Mouse (Mus musculus): ENCODE data around the gene Myh15. TPM values are rescaled to one million over a fixed set of nuclear protein-coding genes. Genes with fewer than 3 reads are reported as not detected.

Myh15 gene
- total and polyA plus RNA-seq, 3 experiments: 0.07 TPM; not detected in 2

DNA sequence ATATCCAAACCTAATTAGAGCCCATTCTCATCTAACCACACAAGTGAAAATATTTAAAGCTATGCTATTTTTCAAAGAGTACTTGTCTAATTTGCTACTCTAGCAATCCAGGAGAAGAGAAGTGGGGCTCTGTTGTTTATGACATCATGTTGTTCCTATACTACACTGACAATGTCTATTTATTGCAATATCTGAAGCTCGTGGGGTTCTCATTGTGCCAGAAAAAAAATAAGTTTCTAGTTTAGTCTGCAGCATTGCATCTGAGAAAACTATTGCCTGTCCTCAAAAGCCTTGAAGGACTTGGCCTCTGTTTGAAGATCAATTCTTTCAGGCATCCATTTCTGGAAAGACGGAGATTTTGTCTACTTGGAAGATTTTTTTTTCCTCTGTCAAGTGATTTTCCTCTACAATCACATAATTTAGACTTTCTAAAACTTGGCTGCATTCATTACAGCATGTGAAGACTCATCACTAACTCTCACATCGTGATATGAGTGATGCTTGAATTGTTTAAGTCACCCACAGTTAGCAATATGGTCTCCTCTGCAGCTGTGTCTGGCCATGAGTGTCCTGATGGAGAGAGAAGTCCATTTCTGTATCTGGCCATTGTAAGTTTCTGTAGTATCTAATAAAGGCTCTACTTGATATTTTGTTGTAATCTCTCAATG lies 16.6 kb upstream of the Myh15 start:
- DNase-seq (ENCODE audit: extremely low read depth): no peak
- no peaks in the 10 kb centered on the region for H3K79me2 ChIP-seq (replicated peaks; ENCODE audit: control insufficient read depth, extremely low read depth, insufficient read depth, poor library complexity, severe bottlenecking)
- H3K9me3 ChIP-seq (replicated peaks; ENCODE audit: low read length): no peaks in the 10 kb centered on the region
- no peak for TF ChIP-seq MYC (IDR thresholded peaks at IDR 0.05; ENCODE audit: low read depth, low read length)
- no peak for TF ChIP-seq ZC3H11A (IDR thresholded peaks at IDR 0.05; ENCODE audit: low read depth, low read length)
- no peak for TF ChIP-seq E2F4 (IDR thresholded peaks at IDR 0.05; ENCODE audit: insufficient replicate concordance, low read depth, low read length)
- TF ChIP-seq NRF1 (IDR thresholded peaks at IDR 0.05; ENCODE audit: low read depth, low read length): no peak
- no peak for TF ChIP-seq SMC3 (IDR thresholded peaks at IDR 0.05; ENCODE audit: low read depth, low read length)
- no peak for TF ChIP-seq USF2 (conservative IDR thresholded peaks at IDR 0.05; ENCODE audit: low read depth, low read length)
- no peak for TF ChIP-seq MAFK (IDR thresholded peaks at IDR 0.05; ENCODE audit: insufficient replicate concordance, low read length)
- no peak for TF ChIP-seq MEF2A (IDR thresholded peaks at IDR 0.05; ENCODE audit: borderline replicate concordance, low read depth, low read length)
- no peak for TF ChIP-seq ZKSCAN1 (IDR thresholded peaks at IDR 0.05; ENCODE audit: borderline replicate concordance, low read depth, low read length)
- no peak for TF ChIP-seq BHLHE40 (IDR thresholded peaks at IDR 0.05; ENCODE audit: low read depth, low read length)
- TF ChIP-seq JUN (IDR thresholded peaks at IDR 0.05; ENCODE audit: insufficient read depth, low read depth, low read length): no peak
- TF ChIP-seq ZNF384 (IDR thresholded peaks at IDR 0.05; ENCODE audit: low read depth, low read length): no peak
- no peak for TF ChIP-seq MAZ (IDR thresholded peaks at IDR 0.05; ENCODE audit: low read depth, low read length)
- TF ChIP-seq JUND (conservative IDR thresholded peaks at IDR 0.05; ENCODE audit: low read depth, low read length): no peak
- TF ChIP-seq EP300 (IDR thresholded peaks at IDR 0.05; ENCODE audit: low read length): no peak
- no peak for TF ChIP-seq CTCF (conservative IDR thresholded peaks at IDR 0.05 in 1 of 2, IDR thresholded peaks at IDR 0.05 in 1 of 2; ENCODE audit: low read depth in 2 of 2, low read length in 2 of 2)
- TF ChIP-seq KAT2A (IDR thresholded peaks at IDR 0.05; ENCODE audit: insufficient replicate concordance, low read length): no peak
- no peak for TF ChIP-seq GABPA (IDR thresholded peaks at IDR 0.05; ENCODE audit: insufficient replicate concordance, low read depth, low read length)
- TF ChIP-seq RCOR1 (conservative IDR thresholded peaks at IDR 0.05; ENCODE audit: low read depth, low read length): no peak
- no peak for TF ChIP-seq CHD1 (IDR thresholded peaks at IDR 0.05; ENCODE audit: low read depth, low read length)
- no peak overlapping the region for H3K27ac ChIP-seq (ENCODE audit: insufficient read depth, low read depth)
- in situ Hi-C loops (cut with MboI; ENCODE audit: low pct_ligation_motif_present, low pct_unique_long_range_greater_than_20kb, low sequenced_read_pairs) (no loop called here), dilution Hi-C loops (cut with MboI; ENCODE audit: extremely low pct_ligation_motif_present, extremely low pct_unique_long_range_greater_than_20kb, low sequenced_read_pairs) (no loop called here)
- no peak overlapping the region for H3K9ac ChIP-seq (ENCODE audit: insufficient read depth, low read depth)
- H3K4me3 ChIP-seq (replicated peaks in 1 of 3; ENCODE audit: low read depth in 2 of 3, low read length in 2 of 3, poor library complexity in 1 of 3): no peak overlapping the region
- H3K4me1 ChIP-seq (ENCODE audit: control insufficient read depth in 1 of 2, insufficient read depth in 2 of 2): no peaks in the 10 kb centered on the region
- no peaks in the 10 kb centered on the region for H3K36me3 ChIP-seq (replicated peaks in 1 of 2; ENCODE audit: control insufficient read depth in 1 of 2, insufficient read depth in 1 of 2, low read length in 1 of 2)
- no peaks in the 10 kb centered on the region for H3K27me3 ChIP-seq (replicated peaks)
- H3K4me2 ChIP-seq (ENCODE audit: insufficient read depth, low read depth, poor library complexity, severe bottlenecking): no peak overlapping the region

- Histone ChIP-seq H3K4me1 (ENCODE audit: control insufficient read depth in 1 of 2, insufficient read depth in 2 of 2) (no peaks in the 10 kb centered on the region), H3K36me3 (replicated peaks in 1 of 2; ENCODE audit: control insufficient read depth in 1 of 2, insufficient read depth in 1 of 2, low read length in 1 of 2) (no peaks in the 10 kb centered on the region), H3K27me3 (replicated peaks) (no peaks in the 10 kb centered on the region), H3K9ac (ENCODE audit: insufficient read depth, low read depth) (no peak overlapping the region), H3K4me3 (replicated peaks in 1 of 3; ENCODE audit: low read depth in 2 of 3, low read length in 2 of 3, poor library complexity in 1 of 3) (no peak overlapping the region), H3K27ac (ENCODE audit: insufficient read depth, low read depth) (no peak overlapping the region), H3K4me2 (ENCODE audit: insufficient read depth, low read depth, poor library complexity, severe bottlenecking) (no peak overlapping the region), H3K9me3 (replicated peaks; ENCODE audit: low read length) (no peaks in the 10 kb centered on the region), H3K79me2 (replicated peaks; ENCODE audit: control insufficient read depth, extremely low read depth, insufficient read depth, poor library complexity, severe bottlenecking) (no peaks in the 10 kb centered on the region)
- DNase-seq (ENCODE audit: extremely low read depth): no peak
- no peak for TF ChIP-seq ELF1 (IDR thresholded peaks at IDR 0.05; ENCODE audit: low read depth, low read length)
- no peak for TF ChIP-seq JUND (conservative IDR thresholded peaks at IDR 0.05; ENCODE audit: low read depth, low read length)
- TF ChIP-seq ZKSCAN1 (IDR thresholded peaks at IDR 0.05; ENCODE audit: borderline replicate concordance, low read depth, low read length): no peak
- TF ChIP-seq JUN (IDR thresholded peaks at IDR 0.05; ENCODE audit: insufficient read depth, low read depth, low read length): no peak
- TF ChIP-seq EP300 (IDR thresholded peaks at IDR 0.05; ENCODE audit: low read length): no peak
- TF ChIP-seq RAD21 (IDR thresholded peaks at IDR 0.05; ENCODE audit: low read depth, low read length): no peak
- TF ChIP-seq NELFE (IDR thresholded peaks at IDR 0.05; ENCODE audit: low read depth, low read length): no peak
- TF ChIP-seq MYC (IDR thresholded peaks at IDR 0.05; ENCODE audit: low read depth, low read length): no peak
- no peak for TF ChIP-seq TBP (conservative IDR thresholded peaks at IDR 0.05; ENCODE audit: low read depth, low read length)
- TF ChIP-seq E2F4 (IDR thresholded peaks at IDR 0.05; ENCODE audit: insufficient replicate concordance, low read depth, low read length): no peak
- no peak for TF ChIP-seq USF1 (IDR thresholded peaks at IDR 0.05; ENCODE audit: low read depth, low read length)
- in situ Hi-C loops (cut with MboI; ENCODE audit: low pct_ligation_motif_present, low pct_unique_long_range_greater_than_20kb, low sequenced_read_pairs) (no loop called here), dilution Hi-C loops (cut with MboI; ENCODE audit: extremely low pct_ligation_motif_present, extremely low pct_unique_long_range_greater_than_20kb, low sequenced_read_pairs) (no loop called here)
Observed at GRCm38 (mm10) chr16:49049214-49049613, 8.1 kb upstream of the Myh15 start.
